Mouse (Mus musculus): ENCODE measurements at regions not wholly inside any gene's neighbourhood (a gene's known extent, or its start where the extent isn't known, plus 50 kb on each side); places are given as distances from the start of the nearest gene placed in this dataset.

DNA sequence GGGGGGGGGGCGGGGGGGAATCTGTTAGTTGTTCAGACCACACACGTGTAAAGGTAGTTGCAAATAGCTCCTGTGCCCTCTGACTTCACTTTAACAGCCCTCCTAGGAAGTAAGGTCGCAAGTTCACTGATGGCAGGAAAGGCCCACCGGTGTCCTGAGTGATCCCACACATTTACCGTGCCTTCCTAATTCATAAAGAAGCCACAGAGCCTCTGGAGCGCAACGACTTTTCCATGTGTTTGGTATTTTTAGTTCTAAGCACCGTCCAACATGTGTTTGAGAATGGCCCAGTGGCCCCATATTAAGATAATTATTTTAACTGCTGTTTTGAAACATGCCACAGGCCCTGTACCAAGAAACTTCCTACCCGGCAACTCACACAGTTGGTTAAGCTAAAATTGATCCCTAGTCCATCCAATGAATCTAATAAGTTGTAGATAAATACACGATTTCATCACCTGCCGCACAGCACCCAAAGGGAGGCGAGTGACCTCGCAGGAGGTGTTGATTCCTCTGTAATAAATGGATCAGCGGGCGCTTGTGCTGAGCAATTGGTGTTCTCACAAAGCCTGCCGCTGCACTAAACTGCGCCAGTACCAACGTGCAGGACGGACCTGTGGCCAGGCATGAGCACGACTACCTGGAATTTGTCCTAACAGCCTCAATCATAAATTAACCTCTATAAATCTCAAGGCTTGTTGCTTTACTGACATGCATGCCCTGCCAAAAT is 198.9 kb downstream of the Pax1 start:
- DNase-seq (ENCODE audit: inconsistent age in 2 of 2, low spot score in 1 of 2): no peak

GRCm38 (mm10) chr2:147529161-147529560 is 167.4 kb downstream of the Pax1 start:
- no peak for DNase-seq (ENCODE audit: inconsistent age in 2 of 2, low spot score in 1 of 2)

DNA sequence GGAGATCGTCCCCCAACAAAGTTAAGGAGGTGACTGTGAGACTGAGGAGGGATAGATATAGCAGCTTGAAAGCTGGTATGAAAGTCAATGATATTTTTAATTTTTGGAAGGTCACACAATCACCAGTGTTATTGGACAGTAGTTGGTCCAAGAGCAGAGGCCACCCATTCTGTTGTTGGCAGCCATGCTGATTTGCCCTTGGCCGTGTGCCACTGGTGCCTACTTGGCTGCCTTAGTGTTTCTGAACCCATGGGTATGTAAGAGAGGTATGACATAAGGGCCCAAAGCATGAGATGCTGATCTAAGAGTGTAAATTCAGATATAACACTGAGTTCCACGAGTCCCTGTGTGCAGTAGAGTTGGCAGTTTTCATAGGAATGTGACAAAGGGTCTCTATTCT is 153.7 kb downstream of the Pax1 start:
- peak; percentile 3 to 33 for DNase-seq (ENCODE audit: inconsistent age in 2 of 2, low spot score in 1 of 2)

- DNase-seq (ENCODE audit: inconsistent age in 2 of 2, low spot score in 1 of 2): no peak
Observed at GRCm38 (mm10) chr2:147514748-147515147, 153.0 kb downstream of the Pax1 start.

- no peak for DNase-seq (ENCODE audit: inconsistent age in 2 of 2, low spot score in 1 of 2)
Observed at GRCm38 (mm10) chr2:147503962-147504361, 142.2 kb downstream of the Pax1 start.

GRCm38 (mm10) chr2:147498731-147499130 is 137.0 kb downstream of the Pax1 start:
- DNase-seq (ENCODE audit: inconsistent age in 2 of 2, low spot score in 1 of 2): no peak

DNA sequence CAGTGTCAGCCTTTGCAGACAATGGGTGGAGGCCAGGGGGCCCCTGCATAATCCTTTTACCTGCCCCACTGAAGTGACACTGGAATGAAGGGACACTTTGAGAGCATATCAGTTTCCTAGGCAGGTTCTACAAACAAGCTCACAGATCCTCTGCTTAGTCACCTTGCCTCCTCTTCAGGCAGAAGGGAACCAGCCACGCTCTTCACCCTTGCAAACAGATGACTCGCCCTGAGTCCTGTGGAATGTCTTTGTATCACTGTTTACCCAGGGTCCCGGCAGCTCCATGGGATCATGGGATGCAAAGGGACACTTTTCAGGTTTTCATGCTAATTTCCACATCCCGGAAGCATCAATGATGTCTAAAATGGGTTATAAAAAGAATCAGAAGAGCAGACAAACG is 94.2 kb downstream of the Pax1 start:
- no peak for DNase-seq (ENCODE audit: inconsistent age in 2 of 2, low spot score in 1 of 2)

- no peak for DNase-seq (ENCODE audit: inconsistent age in 2 of 2, low spot score in 1 of 2)
Observed at GRCm38 (mm10) chr2:147454362-147455257, 92.9 kb downstream of the Pax1 start.

Measured in adrenal gland, adult (tissue).